Mouse (Mus musculus) ovary, postnatal 14 days (tissue): Measurements from ENCODE around the gene Usp37.
A peak's percentile ranks its signal among the peaks of the same experiment; 100 is the strongest.

Experiments used
- DNase-seq: peaks from one replicate; pipeline ENCODE4 v3.0.0; 2022; ENCODE audit warnings: low spot score

Usp37 gene

GRCm38 (mm10) chr1:74397268-74397918 is 146.7 kb downstream of the Usp37 start:
- DNase-seq = peak; percentile 99

- DNase-seq = peak; percentile 36
These were observed 147.4 kb downstream of the Usp37 start for GRCm38 (mm10) chr1:74396456-74397222.

GRCm38 (mm10) chr1:74395290-74395689 is 148.8 kb downstream of the Usp37 start:
- no peak for DNase-seq

- no peak for DNase-seq
These were observed 149.2 kb downstream of the Usp37 start for GRCm38 (mm10) chr1:74394858-74395257.

- DNase-seq = no peak
These were observed 149.8 kb downstream of the Usp37 start for GRCm38 (mm10) chr1:74394311-74394710.

GRCm38 (mm10) chr1:74393697-74394096 is 150.4 kb downstream of the Usp37 start:
- DNase-seq = no peak

GRCm38 (mm10) chr1:74393010-74393409 is 151.1 kb downstream of the Usp37 start:
- no peak for DNase-seq

GRCm38 (mm10) chr1:74392446-74392994 is 151.6 kb downstream of the Usp37 start:
- DNase-seq = no peak

GRCm38 (mm10) chr1:74391844-74392441 is 152.1 kb downstream of the Usp37 start:
- peak; percentile 64 for DNase-seq

- DNase-seq = peak; percentile 93
These were observed 152.9 kb downstream of the Usp37 start, which contains the start of gene Ctdsp1 for GRCm38 (mm10) chr1:74390924-74391748. Gene Ctdsp1 (plus strand): TSS chr1:74391509.

GRCm38 (mm10) chr1:74390287-74390906 is 153.7 kb downstream of the Usp37 start:
- DNase-seq = no peak

GRCm38 (mm10) chr1:74389831-74390286 is 154.2 kb downstream of the Usp37 start:
- no peak for DNase-seq

- no peak for DNase-seq
These were observed 155.6 kb downstream of the Usp37 start for GRCm38 (mm10) chr1:74388398-74388920.

GRCm38 (mm10) chr1:74387386-74387988 is 156.6 kb downstream of the Usp37 start:
- DNase-seq = no peak

- DNase-seq = peak; percentile 95
These were observed 157.2 kb downstream of the Usp37 start for GRCm38 (mm10) chr1:74386714-74387385.

GRCm38 (mm10) chr1:74386363-74386713 is 157.7 kb downstream of the Usp37 start:
- DNase-seq = no peak

- no peak for DNase-seq
These were observed 158.6 kb downstream of the Usp37 start for GRCm38 (mm10) chr1:74385531-74385930.
